Mouse (Mus musculus) 3134 (cell line): ENCODE measurements at regions not wholly inside any gene's neighbourhood (a gene's known extent, or its start where the extent isn't known, plus 50 kb on each side); places are given as distances from the start of the nearest gene placed in this dataset.
"Not testable (repeated sequence)": the region's sequence is repeated elsewhere in the genome, so short reads cannot be mapped to it uniquely, and the experiment has no call there.

ENCODE experiments used
- DNase-seq: peaks from one replicate; pipeline ENCODE4 v3.0.0-alpha.2; 2011; ENCODE audit warnings: low spot score; ENCODE audit not compliant: insufficient read length; ENCODE audit errors: extremely low read depth

DNA sequence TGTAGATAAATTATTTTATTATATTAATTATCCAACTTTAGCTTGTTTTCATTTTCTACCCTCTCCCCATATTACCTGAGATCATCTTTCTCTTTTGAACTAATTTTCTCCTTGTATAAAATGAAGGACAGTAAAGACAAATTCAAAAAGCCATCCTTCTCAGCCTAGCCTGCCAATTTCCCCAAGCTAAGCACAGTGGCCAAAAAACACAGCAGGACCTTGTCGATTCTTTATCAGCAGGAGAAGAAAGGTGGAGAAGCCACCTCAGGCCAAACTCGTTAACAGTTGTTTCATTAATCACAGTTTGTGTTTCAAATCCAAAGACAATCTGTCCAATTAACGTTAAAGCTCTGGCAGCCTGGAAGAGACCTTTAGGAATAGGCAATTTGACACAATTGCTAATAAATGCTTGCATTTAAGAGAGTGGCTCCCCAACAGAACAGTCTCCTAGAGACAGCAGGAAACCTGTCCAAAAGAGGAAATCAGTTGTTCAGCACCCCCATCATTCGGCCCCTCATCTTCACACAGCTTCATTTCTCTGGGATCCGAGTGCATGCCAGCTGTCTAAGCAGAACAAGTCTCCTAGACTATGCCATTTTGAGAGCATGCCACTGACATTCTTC, 135.7 kb upstream of the Tlr4 start:
- no peak for DNase-seq

DNA sequence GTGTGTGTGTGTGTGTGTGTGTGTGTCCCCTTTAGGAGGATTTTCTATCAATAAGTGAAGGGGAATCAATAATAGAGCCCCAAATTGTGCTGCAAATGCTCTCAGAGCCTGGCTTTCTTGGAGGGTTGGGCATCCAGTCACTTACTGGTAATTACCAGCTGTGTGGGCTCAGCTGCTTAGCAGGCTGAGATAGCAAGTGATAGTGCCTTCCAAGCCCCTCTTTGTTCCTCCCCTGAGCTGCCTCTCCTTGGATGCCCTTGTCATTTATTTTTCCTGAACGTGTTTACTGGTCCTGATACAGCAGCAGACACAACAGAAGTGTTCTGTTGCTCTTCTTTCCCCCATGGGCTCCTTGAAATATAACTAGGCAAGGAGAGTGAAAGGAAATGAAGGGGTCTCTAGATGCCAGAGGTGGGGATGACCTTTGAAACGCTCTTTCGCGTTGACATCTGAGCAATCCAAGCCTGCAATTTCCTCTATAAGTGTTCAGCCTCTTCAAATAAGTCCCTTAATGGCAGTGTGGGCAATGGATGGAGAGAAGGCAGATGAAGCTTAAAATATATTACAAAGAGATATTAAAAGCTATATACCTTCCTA, 133.3 kb upstream of the Tlr4 start:
- no peak for DNase-seq

DNA sequence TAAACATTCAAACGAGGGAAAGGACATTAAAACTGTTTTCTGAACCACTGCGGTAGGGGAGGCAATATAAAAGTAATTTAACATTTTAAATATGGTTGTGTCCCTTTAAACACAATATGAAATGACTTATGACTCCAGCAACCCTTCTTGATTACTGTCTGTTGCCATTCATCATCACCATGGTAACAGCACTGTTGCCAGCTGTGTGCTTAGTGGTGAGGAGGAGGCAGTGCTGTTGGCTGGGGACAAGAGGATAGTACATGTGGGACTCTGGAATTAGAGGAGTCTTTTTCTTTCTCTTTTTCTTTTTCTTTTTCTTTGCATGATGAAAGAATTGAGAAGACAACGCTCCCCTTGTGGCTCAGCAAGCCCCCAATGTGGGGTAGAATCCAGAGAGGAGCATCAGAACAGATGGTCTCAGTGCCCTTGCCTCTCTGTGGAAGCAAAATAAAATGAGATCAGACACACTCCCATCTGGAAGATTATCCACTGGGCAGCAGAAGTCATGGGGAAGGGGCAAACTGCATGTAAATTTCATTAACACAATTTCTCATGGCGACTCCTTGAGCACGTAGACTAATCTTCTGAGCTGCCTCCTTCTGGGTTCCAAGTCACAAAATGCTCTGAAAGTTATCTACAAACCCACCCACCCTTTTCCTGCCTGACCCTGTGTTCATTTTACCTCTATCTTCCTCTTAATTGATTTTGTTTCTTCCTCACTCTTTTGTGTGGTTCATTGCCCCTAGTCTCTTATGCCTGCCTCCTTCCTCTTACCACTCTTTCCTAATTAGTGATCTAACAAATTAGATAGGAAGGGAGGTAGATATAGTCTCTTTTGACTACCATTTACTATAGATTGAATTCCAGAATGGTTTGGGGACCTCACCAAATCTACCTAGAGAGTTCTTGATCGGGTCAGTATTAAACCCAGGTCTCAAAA, 111.3 kb upstream of the Tlr4 start:
- no peak for DNase-seq

DNA sequence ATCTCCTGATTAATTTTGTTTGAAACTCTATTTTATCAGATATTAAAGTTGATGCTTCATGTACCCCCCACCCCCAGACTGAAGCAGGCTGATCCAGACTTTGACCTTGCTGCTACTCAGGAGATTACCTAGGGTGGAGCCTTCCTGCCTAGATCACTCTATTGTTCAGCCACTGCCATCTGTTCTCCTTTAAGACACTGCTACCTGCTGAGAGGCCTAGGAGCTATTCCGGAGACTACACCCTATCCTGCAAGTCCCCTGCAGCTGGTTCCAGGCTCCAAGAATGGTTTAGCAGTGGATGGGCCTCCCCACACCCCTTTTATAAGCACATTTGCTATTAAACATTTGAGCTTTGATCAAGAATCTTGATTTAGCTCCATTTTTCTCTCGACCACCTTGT, 90.0 kb upstream of the Tlr4 start:
- no peak for DNase-seq

DNA sequence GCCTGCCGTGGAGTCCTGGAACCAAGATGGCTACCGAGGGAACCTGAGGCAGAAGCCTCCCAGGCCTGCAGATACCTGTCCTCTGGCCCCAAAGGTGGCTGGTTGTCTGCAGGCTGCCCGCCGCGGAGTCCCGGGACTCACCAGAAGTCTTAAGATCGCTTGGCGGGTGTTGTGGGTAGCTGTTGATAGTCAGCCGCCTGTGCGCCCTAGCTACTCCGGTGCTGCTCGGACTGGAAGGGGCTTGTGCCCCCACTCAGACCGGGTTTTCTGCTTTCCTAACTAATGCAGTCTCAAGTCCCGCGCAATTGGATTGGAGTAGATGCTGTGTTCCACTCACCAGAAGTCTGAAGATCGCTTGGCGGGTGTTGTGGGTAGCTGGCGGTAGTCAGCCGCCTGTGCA, 84.0 kb upstream of the Tlr4 start:
- not testable (repeated sequence) for DNase-seq

DNA sequence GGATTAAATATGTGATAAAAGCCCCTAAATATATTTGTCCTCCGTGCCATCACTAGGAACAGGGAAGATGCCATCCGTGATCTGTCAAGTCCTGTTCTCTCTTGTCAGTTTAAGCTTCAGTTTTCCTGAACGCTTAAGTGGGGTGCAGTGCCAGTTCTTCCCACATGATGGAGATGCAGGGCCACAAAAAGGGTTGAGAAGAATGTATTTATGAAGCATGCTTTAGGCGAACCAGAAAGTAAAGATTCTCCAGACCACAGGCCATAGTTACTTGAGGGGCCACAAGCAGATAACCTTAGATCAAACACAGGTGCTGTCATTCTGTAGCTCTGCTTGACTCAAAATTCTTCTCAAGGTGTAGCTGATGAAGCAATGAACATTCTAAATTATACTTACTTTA, 58.6 kb upstream of the Tlr4 start:
- peak; percentile 26 for DNase-seq
